Mouse (Mus musculus) megakaryocyte, embryonic 14.5 days (primary cell): Measurements from ENCODE around the gene Eps8. TPM values are rescaled to one million over a fixed set of nuclear protein-coding genes. Genes with fewer than 3 reads are reported as not detected.
A peak's percentile ranks its signal among the peaks of the same experiment; 100 is the strongest.

Source experiments
- H3K27me3 ChIP-seq: replicated peaks from 2 replicates; pipeline ENCODE3; 2012; ENCODE audit warnings: inconsistent platforms
- H3K36me3 ChIP-seq: replicated peaks from 2 replicates; pipeline ENCODE3; 2012; ENCODE audit warnings: low read length, inconsistent platforms, mixed read lengths
- H3K4me1 ChIP-seq: 2 replicates; pipeline ENCODE4 v1.6.1; 2012; ENCODE audit warnings: inconsistent platforms
- H3K4me3 ChIP-seq: replicated peaks from 2 replicates; pipeline ENCODE3; 2012; ENCODE audit warnings: moderate library complexity, mild to moderate bottlenecking, inconsistent platforms
- H3K9me3 ChIP-seq: 2 replicates; pipeline ENCODE4 v1.6.1; 2012; ENCODE audit warnings: inconsistent platforms
- FLI1 ChIP-seq: IDR thresholded peaks from 2 replicates; pipeline ENCODE4 v1.6.1; 2012; ENCODE audit warnings: low read length, inconsistent platforms, mixed read lengths
- GATA1 ChIP-seq: IDR thresholded peaks from 3 replicates; pipeline ENCODE4 v1.6.1; 2012; ENCODE audit warnings: mixed read lengths, low read length, inconsistent platforms, borderline replicate concordance
- polyA plus RNA-seq: library from polyadenylated mRNA; stranded (reverse); fragments of >175 nt; gene quantifications from 2 replicates; pipeline ENCODE4 v1.2.3, GENCODE M21; 2012; ENCODE audit warnings: low replicate concordance; ENCODE audit not compliant: insufficient read depth

Gene Eps8
- polyA plus RNA-seq, 1 experiment: 0.47 TPM

DNA sequence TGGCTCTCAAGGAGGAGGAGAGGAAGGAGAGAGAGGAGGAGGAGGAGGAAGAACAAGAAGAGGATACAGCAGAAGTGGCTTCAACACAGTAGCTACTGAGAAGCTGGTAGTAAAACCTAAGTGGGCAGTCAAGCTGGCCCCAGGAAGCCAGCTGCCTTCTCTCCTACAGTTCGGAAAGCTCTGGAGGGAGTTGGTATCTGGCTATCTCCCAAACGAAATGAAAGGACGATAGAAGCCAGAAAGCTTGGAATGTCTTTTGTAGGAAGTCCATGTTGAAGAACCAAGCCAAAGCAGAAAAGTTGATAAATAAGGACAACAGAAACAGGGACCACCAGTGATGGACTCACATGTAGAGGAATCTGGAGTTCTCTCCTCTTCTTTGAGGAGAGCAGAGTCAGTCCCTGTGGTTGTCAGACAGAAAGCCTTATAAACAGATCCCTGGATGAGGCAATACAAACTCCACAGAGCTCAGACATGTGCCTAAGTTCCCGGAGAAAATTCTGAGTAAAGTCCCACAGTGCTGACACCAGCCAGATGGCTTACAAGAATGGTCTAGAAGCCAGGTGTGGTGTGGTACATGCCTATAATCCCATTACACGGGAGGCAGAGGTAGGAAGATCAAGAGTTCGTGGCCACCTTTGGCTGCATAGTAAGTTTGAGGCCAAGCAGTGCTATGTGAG, 73.2 kb downstream of the Eps8 start:
- peaks cover 4% of the 10 kb centered on the region for H3K27me3 ChIP-seq
- no peak for TF ChIP-seq FLI1
- no peak for TF ChIP-seq GATA1
- no peak overlapping the region for H3K4me3 ChIP-seq
- H3K4me1 ChIP-seq: peaks cover 13% of the 10 kb centered on the region
- H3K9me3 ChIP-seq: peaks cover 6% of the 10 kb centered on the region
- no peaks in the 10 kb centered on the region for H3K36me3 ChIP-seq

DNA sequence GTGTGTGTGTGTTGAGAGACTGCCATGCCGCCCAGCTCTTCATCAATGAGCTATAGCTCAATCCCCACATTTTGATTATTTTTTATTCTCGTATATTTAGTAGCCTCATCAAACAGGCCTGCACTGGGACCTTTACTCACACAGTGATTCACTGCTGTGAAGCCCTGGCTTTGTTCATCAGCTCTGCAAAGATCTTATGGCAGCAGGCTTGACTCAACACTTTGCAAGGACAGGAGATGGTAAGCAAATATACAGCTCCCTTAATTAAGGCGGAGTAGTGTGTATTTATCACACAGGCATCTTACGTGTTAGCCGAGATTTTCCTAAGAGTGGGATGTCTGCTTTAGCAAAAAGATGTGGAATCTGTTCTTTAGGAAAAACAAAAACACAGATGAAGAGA, 74.2 kb downstream of the Eps8 start:
- TF ChIP-seq FLI1: no peak
- no peak for TF ChIP-seq GATA1
- peaks cover 6% of the 10 kb centered on the region for H3K9me3 ChIP-seq
- peaks cover 17% of the 10 kb centered on the region for H3K4me1 ChIP-seq
- no peak overlapping the region for H3K4me3 ChIP-seq
- peaks cover 4% of the 10 kb centered on the region for H3K27me3 ChIP-seq
- no peaks in the 10 kb centered on the region for H3K36me3 ChIP-seq

DNA sequence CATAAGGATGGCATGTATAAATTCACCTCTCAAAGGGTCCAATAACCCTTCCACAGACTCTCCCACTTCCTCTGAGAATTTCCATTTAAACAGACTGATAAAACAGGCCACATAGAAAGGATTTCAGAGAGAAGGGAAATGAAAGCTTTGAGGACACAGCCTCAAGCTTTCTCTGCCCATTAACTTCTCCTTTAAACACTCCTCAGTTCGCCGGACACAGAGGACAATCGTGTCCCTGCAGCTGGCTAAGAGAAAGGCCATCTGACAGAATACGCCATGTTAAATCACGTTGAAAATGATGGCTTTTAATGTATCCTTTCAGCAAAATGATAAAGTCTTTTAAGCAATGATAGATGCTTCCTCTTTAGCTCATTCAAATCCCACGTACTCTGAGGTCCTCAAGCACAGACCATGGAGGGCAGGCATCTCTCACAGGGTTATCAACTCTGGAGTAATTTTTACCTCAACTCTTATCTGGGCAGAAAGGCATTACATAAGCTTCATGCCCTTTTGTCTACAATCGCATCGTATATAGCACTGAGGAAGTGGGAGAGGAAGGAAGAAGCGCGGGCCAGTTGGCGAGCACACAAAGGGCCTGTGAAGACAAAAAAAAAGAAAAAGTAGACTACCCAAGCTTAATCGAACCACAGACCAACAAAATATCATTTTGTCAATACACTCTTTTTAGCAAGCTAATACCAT, 77.9 kb downstream of the Eps8 start:
- no peaks in the 10 kb centered on the region for H3K9me3 ChIP-seq
- no peak overlapping the region for H3K4me3 ChIP-seq
- H3K27me3 ChIP-seq: no peaks in the 10 kb centered on the region
- TF ChIP-seq FLI1 (no peak), GATA1 (no peak)
- H3K4me1 ChIP-seq: peaks cover 24% of the 10 kb centered on the region
- no peaks in the 10 kb centered on the region for H3K36me3 ChIP-seq

DNA sequence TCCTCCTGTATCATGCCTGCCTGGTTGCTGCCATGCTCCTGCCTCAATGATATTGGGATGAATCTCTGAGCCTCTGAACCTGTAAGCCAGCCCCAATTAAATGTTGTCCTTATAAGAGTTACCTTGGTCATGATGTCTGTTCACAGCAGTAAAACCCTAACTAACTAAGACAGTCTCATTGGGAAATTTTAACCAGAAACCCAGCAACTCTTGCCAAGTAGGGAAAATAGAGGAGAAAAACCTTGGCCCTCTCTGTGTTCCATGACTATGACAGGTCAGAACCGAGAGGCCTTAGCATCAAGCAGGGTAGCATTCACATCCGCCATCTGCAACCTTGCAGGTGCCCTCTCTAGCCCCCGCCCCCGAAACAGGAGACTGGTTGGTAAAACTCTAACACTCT, 78.6 kb downstream of the Eps8 start:
- TF ChIP-seq GATA1: no peak
- TF ChIP-seq FLI1: no peak
- Histone ChIP-seq H3K4me3 (no peak overlapping the region), H3K9me3 (no peaks in the 10 kb centered on the region), H3K4me1 (peaks cover 24% of the 10 kb centered on the region), H3K36me3 (no peaks in the 10 kb centered on the region), H3K27me3 (no peaks in the 10 kb centered on the region)

DNA sequence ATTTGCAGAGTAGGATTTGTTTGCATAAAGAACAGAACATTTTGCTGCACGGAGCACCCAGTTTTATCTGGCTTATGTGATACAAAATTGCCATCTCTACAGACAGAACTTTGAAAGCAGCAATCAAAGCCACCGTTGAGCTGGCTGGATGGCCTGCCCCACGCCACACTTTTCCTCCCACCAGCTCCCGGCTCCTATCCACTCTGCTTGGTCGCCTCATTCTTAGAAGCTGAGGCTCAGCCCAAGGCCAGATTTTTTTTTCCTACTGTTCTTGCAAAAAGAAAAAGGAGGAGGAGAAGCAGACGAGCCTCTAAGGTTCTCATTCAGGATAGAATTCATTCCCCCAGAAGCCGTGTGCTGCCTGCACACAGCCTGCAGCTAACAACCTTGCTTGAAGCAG, 80.8 kb downstream of the Eps8 start:
- no peaks in the 10 kb centered on the region for H3K27me3 ChIP-seq
- peaks cover 24% of the 10 kb centered on the region for H3K4me1 ChIP-seq
- no peaks in the 10 kb centered on the region for H3K9me3 ChIP-seq
- no peak overlapping the region for H3K4me3 ChIP-seq
- H3K36me3 ChIP-seq: no peaks in the 10 kb centered on the region
- no peak for TF ChIP-seq GATA1
- no peak for TF ChIP-seq FLI1

DNA sequence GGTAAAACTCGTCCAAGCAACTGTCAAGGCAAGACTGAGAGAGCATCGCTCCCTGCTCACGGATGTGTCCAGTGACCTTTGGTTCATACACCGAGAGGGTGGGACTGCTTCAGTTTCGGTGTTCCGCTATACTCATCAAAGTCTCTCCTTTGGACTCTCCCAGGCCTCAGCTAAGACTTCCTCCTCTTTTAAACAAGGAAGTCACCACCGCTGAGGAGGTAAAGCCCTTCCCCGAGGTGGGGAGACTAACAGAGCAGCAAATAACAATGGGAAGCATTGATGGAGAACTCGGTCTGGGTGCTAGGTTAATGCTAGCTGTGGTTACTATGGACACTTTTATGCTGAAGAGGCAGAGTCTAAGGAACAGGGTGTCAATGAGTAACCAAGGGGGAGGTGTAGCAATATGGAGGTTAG, 84.0 kb downstream of the Eps8 start:
- H3K4me1 ChIP-seq: peaks cover 18% of the 10 kb centered on the region
- peaks cover 20% of the 10 kb centered on the region for H3K9me3 ChIP-seq
- no peak overlapping the region for H3K4me3 ChIP-seq
- H3K27me3 ChIP-seq: no peaks in the 10 kb centered on the region
- H3K36me3 ChIP-seq: no peaks in the 10 kb centered on the region
- no peak for TF ChIP-seq GATA1
- TF ChIP-seq FLI1: no peak

DNA sequence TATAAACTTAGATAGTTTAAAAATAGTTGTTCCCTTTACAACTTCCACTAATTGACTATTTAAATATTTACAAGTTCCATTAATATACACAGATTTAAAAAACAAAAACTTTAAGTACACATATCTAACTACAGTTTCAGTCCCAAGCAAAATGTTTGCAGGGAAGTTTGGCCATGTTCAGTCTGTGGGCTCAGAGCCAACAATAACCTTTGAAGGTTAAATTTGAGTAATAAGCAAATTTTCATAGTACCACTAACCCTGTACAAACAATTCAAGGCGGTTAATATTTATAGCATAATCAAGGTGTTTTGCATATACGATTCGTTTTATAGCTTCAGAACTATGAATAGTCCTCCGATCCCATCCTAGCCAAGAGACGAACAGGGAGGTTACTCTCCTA, 84.7 kb downstream of the Eps8 start:
- no peak overlapping the region for H3K4me3 ChIP-seq
- peaks cover 20% of the 10 kb centered on the region for H3K9me3 ChIP-seq
- peaks cover 12% of the 10 kb centered on the region for H3K4me1 ChIP-seq
- H3K36me3 ChIP-seq: no peaks in the 10 kb centered on the region
- no peaks in the 10 kb centered on the region for H3K27me3 ChIP-seq
- no peak for TF ChIP-seq GATA1
- TF ChIP-seq FLI1: no peak

DNA sequence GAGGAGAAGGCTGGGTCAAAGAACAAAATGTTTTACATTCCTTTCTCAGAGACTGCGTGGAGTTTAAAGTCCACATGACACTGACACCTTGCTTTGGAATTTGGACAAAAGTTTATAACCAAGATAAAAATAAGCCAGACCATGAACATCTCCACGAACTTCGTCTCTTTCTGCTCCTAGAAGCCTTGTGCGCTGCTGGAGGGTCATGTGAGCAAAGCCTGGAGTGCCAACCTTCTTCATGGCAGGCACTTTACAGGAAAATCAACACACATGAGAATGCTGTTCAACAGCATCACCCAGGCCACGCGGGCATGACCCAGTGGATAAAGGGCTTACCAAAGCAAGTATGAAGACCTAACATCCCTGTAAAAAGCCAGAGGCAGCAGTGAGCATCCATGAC, 85.6 kb downstream of the Eps8 start:
- peaks cover 20% of the 10 kb centered on the region for H3K9me3 ChIP-seq
- TF ChIP-seq FLI1: no peak
- no peak for TF ChIP-seq GATA1
- H3K27me3 ChIP-seq: peaks cover 2% of the 10 kb centered on the region
- peaks cover 7% of the 10 kb centered on the region; the same call in 1 of the 2 replicates for H3K4me1 ChIP-seq
- H3K36me3 ChIP-seq: no peaks in the 10 kb centered on the region
- H3K4me3 ChIP-seq: no peak overlapping the region

DNA sequence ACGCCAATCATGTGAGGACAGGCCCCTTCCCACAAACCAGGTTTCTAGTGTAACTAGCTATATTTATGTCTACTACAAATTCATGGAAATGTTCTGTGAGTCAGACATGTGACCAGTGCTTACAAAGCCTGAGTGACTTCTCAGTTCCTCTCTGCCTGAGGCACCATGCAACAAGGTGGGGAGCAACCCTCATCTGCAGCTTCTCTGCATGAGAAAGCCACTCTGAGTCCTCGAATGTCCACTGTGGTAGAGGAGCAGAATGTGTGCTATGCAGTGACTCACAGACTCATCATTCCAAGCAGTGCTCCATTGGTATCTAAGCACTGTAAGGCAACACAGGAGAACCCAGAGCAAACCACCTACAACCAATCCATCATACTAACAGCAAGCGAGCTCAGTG, 88.8 kb downstream of the Eps8 start:
- Histone ChIP-seq H3K4me1 (peaks cover 14% of the 10 kb centered on the region; the same call in 1 of the 2 replicates), H3K27me3 (peaks cover 2% of the 10 kb centered on the region), H3K9me3 (peaks cover 20% of the 10 kb centered on the region), H3K36me3 (no peaks in the 10 kb centered on the region), H3K4me3 (peak overlapping the region; percentile 29)
- no peak for TF ChIP-seq GATA1
- no peak for TF ChIP-seq FLI1

DNA sequence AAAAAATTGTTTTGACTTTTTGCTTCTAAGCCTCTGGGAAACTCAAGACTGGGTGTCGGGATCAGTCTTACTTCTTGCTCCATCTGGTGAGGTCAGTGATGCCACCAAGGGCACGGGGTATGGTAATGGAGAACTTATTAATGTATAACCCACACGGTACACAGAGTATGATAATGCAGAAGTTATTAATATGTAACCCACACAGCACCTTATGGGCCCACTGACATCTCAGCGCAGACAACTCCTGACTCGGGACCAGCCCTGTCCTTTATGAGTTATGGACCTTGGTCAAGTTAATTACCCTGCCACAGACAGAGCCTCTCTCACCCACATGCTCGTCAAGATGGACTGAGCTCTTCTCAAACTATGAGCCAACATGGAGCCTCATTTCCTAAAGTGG, 89.2 kb downstream of the Eps8 start:
- Histone ChIP-seq H3K4me1 (peaks cover 17% of the 10 kb centered on the region), H3K9me3 (peaks cover 20% of the 10 kb centered on the region), H3K4me3 (no peak overlapping the region), H3K27me3 (peaks cover 2% of the 10 kb centered on the region), H3K36me3 (no peaks in the 10 kb centered on the region)
- no peak for TF ChIP-seq GATA1
- TF ChIP-seq FLI1: no peak
